ENCODE assay signal across 24 mouse cellular contexts in genomic region chr1:57490021-57490420, GRCm38 (mm10).
DNase-seq lines count a peak whose midpoint lies in the region; ATAC-seq lines count a peak whose summit lies in the region.
"Had no signal": no experiment of that assay in that cellular context is flagged by ENCODE, and none has a peak within 500 bp of the region (broad histone marks: within the 10 kb centered on the region; RNA-seq: fewer than 3 reads in every experiment).

No protein-coding gene starts in this region.

- H3K4me2 ChIP-seq in hindbrain, embryonic 13.5 days: no peak overlapping the region
- no peak overlapping the region for H3K4me2 ChIP-seq in hindbrain, embryonic 12.5 days (replicated peaks)
- no peak overlapping the region for H3K4me2 ChIP-seq in limb, embryonic 15.5 days
- H3K4me2 ChIP-seq in embryonic facial prominence, embryonic 14.5 days (ENCODE audit: low read depth, low read length): no peak overlapping the region
- H3K4me2 ChIP-seq: forebrain, embryonic 15.5 days; heart, embryonic 15.5 days; midbrain, embryonic 11.5 days; neural tube, embryonic 13.5 days had no signal

- H3K9ac ChIP-seq in hindbrain, embryonic 13.5 days: no peak overlapping the region
- no peak overlapping the region for H3K9ac ChIP-seq in hindbrain, embryonic 12.5 days
- no peak overlapping the region for H3K9ac ChIP-seq in limb, embryonic 15.5 days
- no peak overlapping the region for H3K9ac ChIP-seq in embryonic facial prominence, embryonic 14.5 days (ENCODE audit: low read depth, low read length)
- H3K9ac ChIP-seq: forebrain, embryonic 15.5 days; heart, embryonic 15.5 days; neural tube, embryonic 13.5 days had no signal

- H3K4me3 ChIP-seq in hindbrain, embryonic 13.5 days: no peak overlapping the region
- no peak overlapping the region for H3K4me3 ChIP-seq in hindbrain, embryonic 12.5 days
- no peak overlapping the region for H3K4me3 ChIP-seq in limb, embryonic 15.5 days
- H3K4me3 ChIP-seq in limb, embryonic 10.5 days: no peak overlapping the region
- no peak overlapping the region for H3K4me3 ChIP-seq in embryonic facial prominence, embryonic 14.5 days (ENCODE audit: low read depth, low read length)
- H3K4me3 ChIP-seq: forebrain, embryonic 10.5 days; forebrain, embryonic 15.5 days; heart, embryonic 15.5 days; myocyte; neural tube, embryonic 13.5 days had no signal

- no peak for ATAC-seq in hindbrain, embryonic 13.5 days (ENCODE audit: low FRiP score)
- no peak for ATAC-seq in hindbrain, embryonic 12.5 days (ENCODE audit: low FRiP score)
- no peak for ATAC-seq in limb, embryonic 15.5 days (ENCODE audit: insufficient number of reproducible peaks, low FRiP score, low TSS enrichment, low read depth)
- peak; percentile 47; the same call in 1 of the 2 replicates for ATAC-seq in embryonic facial prominence, embryonic 14.5 days (ENCODE audit: low read depth)
- ATAC-seq: forebrain, embryonic 15.5 days; inflammation-experienced regulatory T-cells, adult 6 months; midbrain, embryonic 16.5 days had no signal

- 74% methylated on average over 4 of the region's 4 CpGs for WGBS in hindbrain, embryonic 13.5 days
- WGBS in hindbrain, embryonic 12.5 days: 80% methylated on average over 4 of the region's 4 CpGs
- WGBS in limb, embryonic 15.5 days: 45% methylated on average over 4 of the region's 4 CpGs
- WGBS in limb, embryonic 10.5 days: 61% methylated on average over 4 of the region's 4 CpGs
- 30% methylated on average over 4 of the region's 4 CpGs for WGBS in embryonic facial prominence, embryonic 14.5 days

- DNase-seq in embryo, embryonic 10 days (ENCODE audit: low spot score): peak; percentile 8
- DNase-seq in embryo, embryonic 11 days: no peak
- DNase-seq in limb, embryonic 10.5 days (ENCODE audit: low spot score): no peak
- peak; percentile 78 for DNase-seq in embryonic facial prominence, embryonic 14.5 days (ENCODE audit: low spot score)
- DNase-seq in retina, embryonic 14.5 days (ENCODE audit: low spot score): no peak
- DNase-seq: adrenal gland, adult 8-10 months; cerebellum, adult 11 months; cerebellum, adult 9-10 months; cerebellum, postnatal 36 days; kidney, adult 11 months; kidney, postnatal 25 days; lung, postnatal 36 days had no signal

- no peaks in the 10 kb centered on the region for H3K27me3 ChIP-seq in hindbrain, embryonic 13.5 days
- H3K27me3 ChIP-seq in hindbrain, embryonic 12.5 days: no peaks in the 10 kb centered on the region
- H3K27me3 ChIP-seq in limb, embryonic 15.5 days: no peaks in the 10 kb centered on the region
- no peaks in the 10 kb centered on the region for H3K27me3 ChIP-seq in limb, embryonic 10.5 days (ENCODE audit: low read depth, poor library complexity, severe bottlenecking)
- no peaks in the 10 kb centered on the region for H3K27me3 ChIP-seq in embryonic facial prominence, embryonic 14.5 days (replicated peaks; ENCODE audit: control insufficient read depth, insufficient read depth, low read length)
- H3K27me3 ChIP-seq: CH12.LX; forebrain, embryonic 15.5 days; heart, embryonic 15.5 days; neural tube, embryonic 13.5 days had no signal

- H3K4me1 ChIP-seq in hindbrain, embryonic 13.5 days (replicated peaks): no peaks in the 10 kb centered on the region; the same call in 1 of the 2 replicates
- H3K4me1 ChIP-seq in hindbrain, embryonic 12.5 days: no peaks in the 10 kb centered on the region
- H3K4me1 ChIP-seq in limb, embryonic 15.5 days: no peaks in the 10 kb centered on the region
- H3K4me1 ChIP-seq in limb, embryonic 10.5 days: peaks cover 27% of the 10 kb centered on the region
- H3K4me1 ChIP-seq in embryonic facial prominence, embryonic 14.5 days (ENCODE audit: control insufficient read depth, insufficient read depth, low read length): peaks cover 6% of the 10 kb centered on the region; the same call in 1 of the 2 replicates
- H3K4me1 ChIP-seq: heart, embryonic 15.5 days; neural tube, embryonic 13.5 days had no signal

- H3K27ac ChIP-seq in hindbrain, embryonic 13.5 days: 0 out of 2 replicates have a peak overlapping the region, but pooled peaks have one; percentile 12
- no peak overlapping the region for H3K27ac ChIP-seq in hindbrain, embryonic 12.5 days
- peak overlapping the region; percentile 22 for H3K27ac ChIP-seq in limb, embryonic 15.5 days
- H3K27ac ChIP-seq in limb, embryonic 10.5 days: no peak overlapping the region
- peak overlapping the region; percentile 56; the same call in 1 of the 2 replicates for H3K27ac ChIP-seq in embryonic facial prominence, embryonic 14.5 days (replicated peaks; ENCODE audit: low read depth, low read length)
- H3K27ac ChIP-seq: forebrain, embryonic 10.5 days; forebrain, embryonic 15.5 days; heart, embryonic 15.5 days; neural tube, embryonic 13.5 days had no signal

- H3K9me3 ChIP-seq in hindbrain, embryonic 13.5 days: no peaks in the 10 kb centered on the region
- no peaks in the 10 kb centered on the region for H3K9me3 ChIP-seq in hindbrain, embryonic 12.5 days (replicated peaks)
- no peaks in the 10 kb centered on the region for H3K9me3 ChIP-seq in limb, embryonic 15.5 days
- no peaks in the 10 kb centered on the region for H3K9me3 ChIP-seq in limb, embryonic 10.5 days (replicated peaks)
- no peaks in the 10 kb centered on the region for H3K9me3 ChIP-seq in embryonic facial prominence, embryonic 14.5 days (ENCODE audit: control insufficient read depth, low read length)
- H3K9me3 ChIP-seq: forebrain, embryonic 10.5 days; forebrain, embryonic 15.5 days; heart, embryonic 15.5 days; neural tube, embryonic 13.5 days had no signal

- no peaks in the 10 kb centered on the region for H3K36me3 ChIP-seq in hindbrain, embryonic 13.5 days
- no peaks in the 10 kb centered on the region for H3K36me3 ChIP-seq in hindbrain, embryonic 12.5 days
- no peaks in the 10 kb centered on the region for H3K36me3 ChIP-seq in limb, embryonic 15.5 days
- no peaks in the 10 kb centered on the region for H3K36me3 ChIP-seq in limb, embryonic 10.5 days
- no peaks in the 10 kb centered on the region for H3K36me3 ChIP-seq in embryonic facial prominence, embryonic 14.5 days (ENCODE audit: control insufficient read depth, insufficient read depth, low read length)
- H3K36me3 ChIP-seq: forebrain, embryonic 10.5 days; forebrain, embryonic 15.5 days; heart, embryonic 15.5 days; neural tube, embryonic 13.5 days had no signal

Comparison
In these comparisons a context has a peak if more than half of its experiments do, and no peak if none do; other contexts are left out.
1. DNase-seq: peak in embryo, embryonic 10 days (single experiment) and embryonic facial prominence, embryonic 14.5 days (single experiment); none in embryo, embryonic 11 days (single experiment), limb, embryonic 10.5 days (single experiment) and retina, embryonic 14.5 days (single experiment).
2. H3K27ac ChIP-seq: peak in hindbrain, embryonic 13.5 days (single experiment), limb, embryonic 15.5 days (single experiment) and embryonic facial prominence, embryonic 14.5 days (single experiment); none in hindbrain, embryonic 12.5 days (single experiment) and limb, embryonic 10.5 days (single experiment).